Mouse (Mus musculus) cerebellum, postnatal 25 days (tissue): ENCODE measurements around the gene Palm2.
A peak's percentile ranks its signal among the peaks of the same experiment; 100 is the strongest.
"Not testable (repeated sequence)": the region's sequence is repeated elsewhere in the genome, so short reads cannot be mapped to it uniquely, and the experiment has no call there.

Experiments used
- DNase-seq, 2 experiments: peaks; one replicate each; pipeline ENCODE4 v3.0.0; 2021; ENCODE audit warnings: mixed read lengths in 2 of 2

The Palm2 gene

DNA sequence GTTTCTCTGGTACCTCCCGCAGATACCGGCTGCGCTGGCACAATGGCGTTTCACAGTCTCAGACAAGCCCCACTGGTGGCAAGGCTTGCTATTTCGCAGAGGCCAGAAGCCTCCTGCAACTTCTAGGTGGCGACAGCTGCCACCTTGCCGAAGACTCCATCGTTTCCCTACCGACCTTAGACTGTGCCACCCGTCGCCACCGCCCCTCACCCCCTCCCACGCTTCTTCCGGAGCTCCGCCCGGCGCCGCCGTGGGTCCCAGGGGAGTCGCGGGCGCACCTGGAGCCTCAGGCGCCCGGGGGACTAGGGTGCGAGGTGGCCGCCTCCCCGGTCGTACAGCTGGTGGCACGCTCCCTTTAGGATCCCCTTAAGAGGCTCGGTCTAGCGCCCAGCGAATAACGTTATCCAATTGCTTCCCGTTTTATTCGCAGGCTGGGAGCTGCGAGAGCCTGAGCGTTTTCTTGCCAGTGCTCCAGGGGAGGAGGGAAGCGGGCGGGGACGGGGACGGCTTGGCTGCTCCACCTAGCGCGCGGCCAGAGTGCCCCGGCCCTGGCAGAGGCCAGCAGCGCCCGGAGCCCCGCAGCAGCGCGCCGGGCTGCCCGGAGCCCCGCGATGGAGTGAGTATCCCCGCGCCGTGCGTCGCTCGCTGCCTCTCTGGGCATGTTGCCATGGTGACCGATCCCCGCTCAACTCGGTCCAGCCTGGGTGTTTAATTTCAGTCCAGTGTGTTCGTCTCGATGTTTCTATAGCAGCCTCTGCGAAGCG lies at the start of gene Palm2:
Gene Palm2, plus strand, starts transcription at position 307 of the 764 bp plus-strand sequence.
- peak; percentile 82 to 83 for DNase-seq

DNA sequence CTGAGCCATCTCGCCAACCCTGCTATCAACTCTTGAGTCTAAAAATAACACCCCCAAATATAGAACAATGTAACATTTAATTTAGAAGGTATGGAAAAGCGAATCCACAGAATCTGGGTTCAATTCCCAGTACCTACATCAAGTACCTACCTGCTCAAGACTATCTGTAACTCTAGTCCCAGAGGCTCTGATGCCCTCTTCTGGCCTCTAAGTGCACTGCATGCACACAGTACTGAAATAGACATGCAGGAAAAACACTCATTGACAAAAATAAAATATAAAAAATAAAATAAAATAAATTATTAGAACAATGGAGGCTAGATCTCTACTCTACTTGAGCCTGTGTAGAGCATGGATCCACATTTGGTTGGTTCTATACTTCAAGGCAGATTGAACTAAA lies 49.7 kb upstream of the Palm2 start:
- no peak for DNase-seq

DNA sequence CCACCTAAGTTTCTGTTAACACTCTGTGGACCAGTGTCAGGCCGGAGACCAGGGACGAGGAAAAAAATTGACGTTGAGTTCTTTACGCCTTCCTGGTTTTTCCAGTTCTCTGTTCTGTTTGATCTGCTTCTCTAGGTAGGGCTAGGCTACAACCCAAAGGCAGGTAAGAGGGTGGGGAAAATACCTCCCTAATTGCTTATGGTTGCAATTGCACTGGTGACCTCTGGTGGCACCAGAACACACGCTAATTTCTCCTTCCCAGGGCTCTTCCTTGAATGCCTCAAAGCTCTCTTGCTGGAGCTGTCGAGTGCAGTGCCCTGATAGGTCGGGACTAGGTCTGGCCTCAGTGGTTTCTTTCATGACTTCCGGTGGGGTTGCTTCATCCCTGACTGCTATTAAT lies 42.9 kb upstream of the Palm2 start:
- DNase-seq: no peak

DNA sequence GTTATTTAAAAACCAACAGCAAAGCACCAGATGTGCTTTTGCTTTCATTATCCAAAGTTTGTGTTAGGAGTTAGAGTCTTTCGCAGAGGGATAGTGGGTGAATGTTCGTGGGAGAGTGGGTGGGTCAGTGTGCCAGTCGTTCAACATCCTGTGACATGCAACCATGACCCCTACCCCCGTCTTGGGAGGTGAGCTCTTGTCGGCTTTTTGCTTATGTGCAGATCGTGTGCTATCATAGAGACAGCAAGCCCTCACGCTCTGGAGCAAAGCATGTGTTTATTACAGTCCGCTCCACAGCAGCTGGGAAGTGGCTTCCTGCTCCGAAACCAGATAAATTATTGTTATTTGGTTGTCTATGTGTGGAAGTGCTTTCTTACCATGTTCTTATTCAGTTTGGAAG lies 37.6 kb upstream of the Palm2 start:
- no peak for DNase-seq

DNA sequence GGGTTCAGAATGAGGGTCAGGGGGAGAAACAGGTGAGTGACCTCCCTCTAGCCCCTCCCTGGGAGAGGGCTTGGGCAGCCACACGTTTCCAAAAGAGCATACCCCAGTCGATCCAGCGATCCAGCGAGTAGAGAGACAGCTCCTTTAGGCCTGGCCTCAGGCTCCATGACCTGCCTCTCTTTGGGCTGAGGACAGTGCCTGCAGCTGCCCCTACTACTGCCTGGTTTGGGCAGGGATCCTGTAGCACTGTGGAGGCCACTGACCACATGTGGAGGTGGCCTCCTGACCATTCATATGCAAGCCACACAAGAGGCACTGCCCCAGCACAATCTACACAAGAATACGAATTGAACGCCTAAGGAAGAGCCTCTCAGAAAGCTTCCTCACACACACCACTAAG lies 21.7 kb upstream of the Palm2 start:
- not testable (repeated sequence) for DNase-seq

DNA sequence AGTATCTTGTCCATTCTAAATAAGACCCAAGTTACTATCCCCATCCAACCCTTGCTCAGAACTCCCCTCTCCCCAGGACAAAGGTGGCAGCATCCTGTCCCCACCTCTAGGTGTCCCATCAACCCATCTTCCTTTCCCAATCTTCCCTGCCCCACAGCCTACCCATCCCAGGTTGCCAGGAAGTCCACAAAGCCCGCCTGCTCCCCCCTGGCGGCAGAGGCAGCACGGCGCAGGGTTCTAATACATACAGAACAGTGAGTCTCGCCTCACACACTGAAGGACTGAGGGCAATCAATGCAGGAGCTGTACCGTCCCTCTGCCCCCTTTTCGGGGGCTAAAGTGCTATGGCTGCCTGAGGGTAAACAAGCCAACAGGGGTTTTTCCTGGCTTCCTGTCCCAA lies 21.0 kb upstream of the Palm2 start:
- DNase-seq: no peak

DNA sequence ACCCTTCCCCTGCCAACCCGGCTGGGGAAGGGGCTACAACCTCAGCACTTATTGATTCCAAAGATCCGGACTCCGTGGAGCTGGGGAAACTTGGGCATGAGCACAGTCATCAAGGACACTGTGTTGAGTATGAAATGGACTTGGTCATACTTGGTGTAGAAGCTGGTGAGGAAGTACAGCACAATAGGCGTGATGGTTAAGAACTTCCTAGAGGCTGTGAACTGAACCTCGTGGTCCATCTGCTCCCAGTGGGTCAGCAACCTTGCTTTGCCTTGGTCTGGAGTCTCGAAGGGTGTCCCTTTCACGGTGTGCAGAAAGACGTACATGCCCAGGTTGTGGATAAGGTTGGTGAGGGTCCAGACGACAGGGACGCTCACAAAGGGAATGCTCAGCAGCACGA lies 20.4 kb upstream of the Palm2 start:
- DNase-seq: not testable (repeated sequence)

DNA sequence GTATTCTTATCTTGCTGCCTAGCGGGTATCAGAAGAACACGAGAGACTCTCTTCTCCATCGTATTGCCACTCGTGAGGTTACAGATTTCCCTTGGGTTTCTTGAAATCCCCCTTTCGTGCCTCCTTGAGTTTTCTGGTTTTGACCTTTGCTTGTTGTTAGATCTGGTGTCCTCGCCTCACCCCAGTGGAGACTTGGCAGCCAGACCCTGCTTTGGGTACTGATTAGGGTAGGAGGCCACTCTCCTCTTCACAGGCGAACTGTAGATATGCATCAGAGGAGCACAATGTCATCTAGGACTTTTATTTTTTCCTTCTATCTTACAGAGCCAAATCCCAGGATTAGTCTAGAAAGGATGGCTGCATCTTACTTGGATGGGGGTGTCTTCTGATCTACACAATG lies 10.0 kb upstream of the Palm2 start:
- DNase-seq: no peak

DNA sequence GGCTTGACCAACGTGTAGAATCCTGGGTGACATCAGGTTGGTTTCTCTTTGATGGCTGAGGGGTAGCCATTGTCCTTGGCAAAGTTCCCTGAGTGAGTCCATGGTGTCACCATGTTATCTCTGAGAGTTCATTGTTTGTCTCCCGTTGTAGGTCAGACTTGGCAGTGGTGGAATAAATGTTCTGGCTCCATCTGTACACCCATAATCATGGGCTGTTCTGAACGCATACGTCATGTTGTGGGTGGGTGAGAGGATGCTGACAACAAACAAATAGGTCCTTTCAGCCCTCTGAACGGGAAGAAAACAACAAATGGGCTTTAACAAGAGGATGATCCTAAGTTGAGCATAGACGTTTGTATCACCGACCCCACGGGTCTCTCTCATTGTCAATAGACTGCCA lies 5.7 kb upstream of the Palm2 start:
- DNase-seq: no peak

DNA sequence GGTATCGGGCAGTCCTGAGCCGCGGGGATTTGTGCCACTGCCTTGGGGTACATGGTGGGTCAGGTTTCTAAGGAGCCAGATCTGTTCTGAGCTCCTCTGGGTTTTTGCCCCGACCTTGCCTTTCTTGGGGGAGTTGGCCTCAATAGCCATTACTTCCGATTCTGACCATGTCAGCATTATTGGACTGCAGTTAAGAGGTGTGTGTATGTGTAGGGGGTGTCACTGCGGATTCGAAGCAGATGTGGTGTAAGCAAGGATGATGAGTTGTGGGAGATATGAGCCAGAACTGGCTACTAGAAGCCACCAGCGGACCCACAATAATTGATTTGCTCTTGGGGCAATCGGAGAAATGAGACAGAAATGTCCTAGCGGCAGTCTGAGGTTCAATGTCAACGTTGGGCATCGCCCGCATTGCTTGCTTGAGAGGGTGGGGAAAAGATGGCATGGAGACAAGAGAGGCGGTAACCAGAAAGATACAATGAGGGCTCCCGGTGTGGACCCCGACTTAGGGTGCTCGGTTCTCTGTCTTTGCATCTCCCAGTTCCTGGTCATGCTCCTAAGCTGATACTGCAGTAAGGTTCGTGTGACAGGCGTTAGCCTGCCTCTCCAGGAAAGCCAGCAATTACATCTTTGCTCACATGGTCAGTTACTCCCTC lies 786 bp downstream of the Palm2 start:
- DNase-seq: peak; percentile 27 to 48

DNA sequence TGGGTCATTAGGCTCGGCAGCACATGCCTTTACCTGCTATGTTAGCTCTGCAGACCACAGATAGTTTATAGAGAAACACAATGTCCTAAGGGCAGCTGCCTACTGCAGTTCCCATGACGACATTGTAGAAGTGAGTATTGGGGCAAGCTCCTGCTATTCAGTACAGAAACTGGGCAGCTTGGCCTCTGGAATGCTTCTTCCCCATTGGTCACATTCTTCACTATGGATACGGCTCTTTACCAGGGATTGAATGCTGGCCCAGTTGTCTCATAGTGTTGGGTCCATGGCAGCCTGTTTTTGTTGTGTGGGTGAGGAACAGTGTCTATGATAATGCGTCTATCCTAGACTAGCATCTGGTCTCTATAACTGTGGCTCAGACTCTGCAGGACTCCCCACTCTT lies 2.2 kb downstream of the Palm2 start:
- no peak for DNase-seq

DNA sequence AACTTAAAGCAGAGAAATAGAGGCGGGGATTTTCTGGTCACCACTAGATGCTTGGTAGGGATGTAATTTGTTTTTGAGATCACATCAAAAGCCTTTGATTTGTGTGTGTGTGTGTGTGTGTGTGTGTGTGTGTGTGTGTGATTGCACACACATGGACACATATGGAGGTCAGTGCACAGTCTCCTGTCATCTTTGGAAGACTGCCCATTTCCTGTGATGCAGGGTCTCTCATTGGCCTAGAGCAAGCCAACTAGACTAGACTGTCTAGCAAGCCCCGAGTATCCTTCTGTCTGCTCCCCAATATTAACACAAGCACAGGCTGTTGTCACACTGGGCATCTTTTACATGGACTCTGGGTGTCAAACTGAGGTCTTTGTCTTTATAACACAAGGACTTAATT lies 12.0 kb downstream of the Palm2 start:
- DNase-seq: no peak

DNA sequence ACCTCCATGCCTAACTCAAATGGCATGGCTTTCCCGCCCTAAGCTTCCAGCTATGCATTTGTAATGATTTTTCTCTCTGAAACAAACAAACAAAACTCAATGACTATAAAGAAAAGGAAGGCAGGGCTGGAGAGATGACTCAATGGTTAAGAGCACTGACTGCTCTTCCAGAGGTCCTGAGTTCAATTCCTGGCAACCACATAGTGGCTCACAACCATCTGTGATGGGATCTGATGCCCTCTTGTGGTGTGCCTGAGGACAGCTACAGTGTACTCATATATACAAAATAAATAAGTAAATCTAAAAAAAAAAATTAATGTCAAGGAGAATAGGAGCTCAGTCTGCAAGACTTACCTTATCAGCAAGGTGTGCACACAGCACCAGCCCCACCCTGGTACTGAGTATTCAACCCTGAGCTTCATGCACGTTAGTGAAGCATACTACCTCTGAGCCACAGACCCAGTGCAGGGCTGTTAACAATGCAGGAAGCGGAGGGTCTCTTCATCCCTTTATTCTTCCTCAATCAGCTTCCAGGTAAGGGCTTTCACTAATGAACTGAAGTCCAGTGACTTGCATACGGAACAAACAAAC lies 12.9 kb downstream of the Palm2 start:
- no peak for DNase-seq

DNA sequence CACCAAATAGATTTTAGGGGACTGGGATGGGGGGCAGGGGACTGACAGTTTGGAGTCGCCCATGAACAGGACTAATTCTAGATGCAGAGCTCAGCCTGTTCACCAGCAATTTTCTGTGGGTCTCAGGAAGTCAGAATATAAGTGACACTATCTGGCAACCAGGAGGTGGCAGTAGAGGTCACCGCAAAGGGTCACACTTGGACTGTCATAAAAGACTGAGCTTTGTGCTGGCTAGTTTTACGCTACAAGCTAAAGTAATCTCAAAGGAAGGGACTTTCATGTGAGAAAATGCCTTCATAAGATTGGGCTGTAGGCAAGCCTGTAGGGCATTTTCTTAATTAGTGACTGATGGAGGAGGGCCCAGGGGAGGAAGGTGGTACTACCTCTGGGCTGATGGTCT lies 17.8 kb downstream of the Palm2 start:
- DNase-seq: peak; percentile 61 to 79

DNA sequence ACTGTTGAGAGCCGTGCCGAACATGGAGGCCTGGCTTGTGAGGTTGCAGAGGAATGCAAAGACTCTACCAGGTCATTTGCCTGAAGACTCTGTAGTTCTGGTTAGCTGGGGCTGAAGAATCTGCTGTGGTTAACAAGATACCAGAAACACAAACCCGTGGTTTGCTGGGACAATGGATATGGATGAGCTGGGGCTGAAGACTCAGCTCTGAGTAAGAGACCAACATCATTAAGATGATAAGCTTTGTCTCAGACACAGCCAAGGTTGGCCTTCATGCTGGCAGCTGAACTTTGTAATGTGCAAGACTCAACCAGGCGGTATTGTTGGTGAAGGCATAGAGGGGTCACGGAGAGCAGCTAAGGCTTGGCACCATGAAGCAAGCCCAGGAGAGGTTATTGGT lies 18.6 kb downstream of the Palm2 start:
- DNase-seq: no peak

DNA sequence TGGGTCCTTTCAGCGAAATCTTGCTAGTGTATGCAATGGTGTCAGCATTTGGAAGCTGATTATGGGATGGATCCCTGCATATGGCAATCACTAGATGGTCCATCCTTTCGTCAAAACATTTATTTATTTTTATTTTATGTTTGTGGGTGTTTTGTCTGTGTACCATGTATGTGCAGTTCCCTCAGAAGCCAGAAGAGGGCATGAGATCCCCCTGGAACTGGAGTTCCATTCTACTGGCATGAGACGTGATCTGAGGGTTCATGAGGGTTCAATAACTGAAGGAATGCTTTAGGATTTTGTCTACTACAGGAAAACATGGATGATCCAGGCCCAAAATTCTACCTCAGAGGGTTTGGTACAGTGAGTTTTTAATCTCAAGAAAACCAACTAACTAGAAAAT lies 28.3 kb downstream of the Palm2 start:
- peak in 1 of 2 experiments; percentile 25 for DNase-seq

DNA sequence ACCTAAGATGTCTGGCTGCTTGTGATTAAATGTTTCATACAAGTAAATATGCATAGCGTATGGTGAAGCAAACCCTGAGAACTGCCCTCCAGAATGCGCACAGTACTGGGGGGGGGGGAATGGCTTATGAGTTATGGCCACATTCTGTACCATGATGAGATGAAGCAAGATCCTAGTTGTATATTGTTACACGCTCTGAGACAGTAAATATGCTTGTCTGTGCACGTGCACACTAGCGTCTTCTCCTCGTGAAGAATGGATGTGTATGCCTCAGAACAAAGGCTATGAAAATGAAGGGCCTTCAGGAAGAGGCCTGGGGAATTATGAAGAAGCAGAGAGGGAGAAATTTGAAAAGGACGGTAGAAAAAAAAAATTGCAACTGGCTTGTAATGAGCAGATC lies 48.4 kb downstream of the Palm2 start:
- DNase-seq: no peak

DNA sequence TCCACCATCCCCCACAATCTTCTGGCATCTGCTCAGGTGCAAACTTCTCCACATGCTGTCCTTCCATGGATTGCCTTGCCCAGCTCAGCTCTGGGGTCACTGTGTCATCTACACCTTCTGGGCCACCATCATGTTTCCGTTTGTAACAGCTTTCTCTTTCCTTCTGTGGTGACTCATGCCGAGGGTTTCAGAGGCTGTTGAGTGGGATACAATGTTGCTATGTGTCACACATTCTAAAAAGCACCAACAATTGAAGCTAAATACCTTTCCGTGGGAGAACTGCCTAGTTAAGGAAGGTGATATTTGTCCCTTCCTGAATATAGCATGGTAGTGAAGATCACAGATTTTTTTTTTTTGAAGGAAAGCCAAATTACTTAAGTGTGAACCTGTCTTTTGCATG lies 52.3 kb downstream of the Palm2 start:
- no peak for DNase-seq

DNA sequence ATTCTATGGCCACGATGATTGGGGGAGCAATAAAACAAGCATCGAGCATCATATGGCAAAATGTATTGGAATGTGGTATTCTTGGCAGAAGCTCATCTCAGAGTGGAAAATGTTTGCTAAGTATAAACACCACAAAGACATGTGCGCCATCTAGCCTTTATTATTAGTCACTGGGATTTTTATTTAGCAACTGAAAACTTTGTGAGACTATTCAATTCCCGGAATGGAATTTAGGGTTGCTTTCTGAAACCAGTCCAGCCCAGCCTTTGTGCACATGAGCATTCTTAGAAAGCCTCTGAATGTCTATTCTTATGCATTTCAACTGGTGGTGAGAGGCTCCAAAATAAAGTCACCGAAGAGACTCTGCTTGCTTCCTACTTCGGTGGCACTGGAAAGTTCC lies 55.8 kb downstream of the Palm2 start:
- no peak for DNase-seq

DNA sequence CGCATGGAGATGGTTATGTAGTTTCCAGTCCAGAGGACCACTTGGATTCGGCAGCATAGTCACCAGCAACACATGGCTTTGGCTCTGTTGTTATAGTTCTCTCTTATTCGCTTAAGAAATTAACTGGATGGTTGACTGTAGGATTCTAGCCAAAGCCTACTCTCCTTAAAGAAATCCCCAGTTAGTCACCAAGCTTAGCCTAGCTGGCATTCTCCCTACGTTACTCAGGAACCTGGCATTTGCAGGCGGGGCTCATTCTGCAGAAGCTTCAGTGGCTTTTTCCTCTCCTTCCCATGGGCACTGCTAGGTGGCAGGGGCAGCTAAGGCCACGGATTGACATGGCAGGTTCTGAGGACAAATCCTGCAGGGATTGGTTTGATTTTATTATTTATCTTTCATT lies 70.7 kb downstream of the Palm2 start:
- DNase-seq: no peak

DNA sequence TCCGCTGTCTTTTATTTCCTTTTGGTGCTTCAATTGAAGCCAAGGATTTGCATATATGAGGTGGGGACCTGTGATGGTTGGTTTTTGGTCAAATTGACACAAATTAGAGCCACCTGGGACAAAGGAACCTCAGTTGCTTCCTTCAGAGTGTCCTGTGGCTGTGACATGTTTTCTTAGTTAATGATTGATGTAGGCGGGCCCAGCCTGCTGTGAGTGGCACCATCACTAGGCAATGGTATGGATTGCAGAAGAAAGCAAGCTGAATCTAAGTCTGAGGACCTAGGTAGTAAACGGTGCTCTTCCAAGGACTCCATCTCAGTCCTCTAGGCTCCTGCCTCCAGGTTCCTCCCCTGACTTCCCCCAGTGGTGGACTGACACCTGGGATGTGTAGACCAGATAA lies 76.5 kb downstream of the Palm2 start:
- no peak for DNase-seq

DNA sequence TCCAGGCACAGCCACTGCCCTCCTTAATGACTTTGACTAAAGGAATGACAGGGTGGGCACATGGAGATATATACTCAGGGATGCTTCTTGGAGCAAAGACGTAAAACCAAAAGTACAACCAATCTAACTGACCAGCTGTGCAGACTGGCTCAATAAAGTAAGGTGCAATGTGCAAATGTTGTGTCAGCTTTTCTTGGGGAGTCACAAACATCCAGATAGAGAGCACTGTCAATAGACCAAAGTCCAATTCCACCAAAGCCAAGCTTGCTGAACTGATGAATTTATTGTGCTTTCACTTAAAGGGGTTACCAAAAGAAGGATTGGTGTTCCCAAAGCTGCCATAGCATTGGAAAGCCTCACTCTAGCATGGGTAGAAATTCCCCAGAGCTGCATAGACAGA lies 77.7 kb downstream of the Palm2 start:
- DNase-seq: no peak

DNA sequence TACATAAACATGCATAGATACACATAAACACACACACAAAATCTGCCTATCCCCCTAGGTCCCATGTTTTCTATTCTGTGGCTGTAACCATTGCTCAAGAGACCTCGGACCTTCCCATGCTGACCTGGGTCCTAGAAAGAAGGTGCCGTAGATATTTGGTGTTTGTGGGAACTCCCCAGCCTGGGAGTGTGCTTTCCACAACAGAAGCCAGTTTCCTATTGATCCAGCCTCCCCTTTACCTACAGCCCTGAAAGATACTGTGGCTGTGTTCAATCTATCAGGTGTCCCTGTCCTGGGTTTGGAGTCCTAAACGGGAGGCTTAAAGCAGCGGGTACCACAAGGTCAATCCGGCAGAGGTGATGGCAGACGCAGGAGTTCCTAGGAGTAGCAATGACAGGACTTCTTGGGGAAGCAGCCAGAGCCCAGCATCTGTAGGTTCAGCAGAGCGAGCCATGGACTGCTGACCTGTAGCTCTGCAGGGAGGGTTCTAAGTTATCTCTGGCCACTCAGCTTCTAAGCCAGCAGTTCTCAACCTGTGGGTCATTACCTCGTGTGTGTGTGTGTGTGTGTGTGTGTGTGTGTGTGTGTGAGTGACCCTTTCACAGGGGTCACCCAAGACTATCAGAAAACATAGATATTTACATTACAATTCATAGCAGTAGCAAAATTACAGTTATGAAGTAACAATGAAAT lies 79.3 kb downstream of the Palm2 start:
- no peak for DNase-seq
